In the genomic region with DNA sequence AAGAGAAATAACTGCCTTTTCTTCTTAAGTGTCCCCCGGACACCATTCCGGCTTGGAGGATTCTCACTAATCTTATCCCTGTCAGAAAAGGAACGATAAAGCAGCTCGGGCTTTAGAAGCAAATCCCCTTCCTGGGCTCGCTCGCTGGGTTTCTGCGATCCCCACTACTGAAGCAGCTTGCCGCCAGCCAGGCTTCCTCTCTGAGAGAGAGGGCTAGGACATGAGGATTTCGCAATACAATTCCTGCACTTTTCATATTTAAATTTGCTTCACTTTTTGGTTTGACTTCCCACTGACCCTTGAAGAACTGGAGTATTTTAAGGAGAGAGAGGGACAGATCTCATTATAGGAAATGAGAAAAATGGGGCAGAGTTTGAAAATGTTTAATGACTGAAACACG, we compare ENCODE assay signal across 15 mouse cellular contexts.
DNase-seq lines count a peak whose midpoint lies in the region; ATAC-seq lines count a peak whose summit lies in the region.
"Had no signal": no experiment of that assay in that cellular context is flagged by ENCODE, and none has a peak within 500 bp of the region (broad histone marks: within the 10 kb centered on the region; RNA-seq: fewer than 3 reads in every experiment).

No protein-coding gene starts in this region.

- 0 out of 2 replicates have a peak overlapping the region, but pooled peaks have one; percentile 7 for H3K4me3 ChIP-seq in midbrain, embryonic 12.5 days
- H3K4me3 ChIP-seq: heart, embryonic 10.5 days; hindbrain, embryonic 10.5 days; intestine, embryonic 15.5 days; liver, embryonic 12.5 days had no signal

- no peaks in the 10 kb centered on the region for H3K9me3 ChIP-seq in midbrain, embryonic 12.5 days
- H3K9me3 ChIP-seq: heart, embryonic 10.5 days; hindbrain, embryonic 10.5 days; intestine, embryonic 15.5 days; liver, embryonic 12.5 days had no signal

- ATAC-seq in midbrain, embryonic 12.5 days (ENCODE audit: low FRiP score, low read depth) = no peak
- ATAC-seq: CD4-positive, CD25-positive, alpha-beta regulatory T cell, adult 4 months; intestine, embryonic 15.5 days; liver, embryonic 12.5 days had no signal

- DNase-seq in kidney, postnatal 10 days = peak; percentile 20
- no peak for DNase-seq in kidney, adult 18-20 months
- peak; percentile 46 for DNase-seq in retina, postnatal 1 day
- DNase-seq in retina, embryonic 14.5 days (ENCODE audit: low spot score) = no peak
- DNase-seq in natural killer cell, adult 2 months (ENCODE audit: low spot score in 2 of 2) = no peak
- no peak for DNase-seq in gastrocnemius, postnatal 4 days (ENCODE audit: low spot score in 2 of 2)
- DNase-seq: cerebellum, adult 11 months; layer of hippocampus, adult 9-11 months had no signal

- H3K4me2 ChIP-seq in midbrain, embryonic 12.5 days (replicated peaks) = peak overlapping the region; percentile 23
- H3K4me2 ChIP-seq: intestine, embryonic 15.5 days; liver, embryonic 12.5 days had no signal

- 0 out of 2 replicates have a peak overlapping the region, but pooled peaks have one; percentile 15 for H3K9ac ChIP-seq in midbrain, embryonic 12.5 days (replicated peaks)
- H3K9ac ChIP-seq: intestine, embryonic 15.5 days; liver, embryonic 12.5 days had no signal

- WGBS in midbrain, embryonic 12.5 days = 7% methylated on average over 10 of the region's 10 CpGs

- H3K27ac ChIP-seq in midbrain, embryonic 12.5 days (replicated peaks) = no peak overlapping the region
- H3K27ac ChIP-seq: heart, embryonic 10.5 days; hindbrain, embryonic 10.5 days; intestine, embryonic 15.5 days; kidney, postnatal 0 days; liver, embryonic 12.5 days had no signal

- H3K27me3 ChIP-seq in midbrain, embryonic 12.5 days = peaks cover 50% of the 10 kb centered on the region

- no peaks in the 10 kb centered on the region for H3K36me3 ChIP-seq in midbrain, embryonic 12.5 days
- H3K36me3 ChIP-seq: heart, embryonic 10.5 days; hindbrain, embryonic 10.5 days; intestine, embryonic 15.5 days; liver, embryonic 12.5 days had no signal

- peaks cover 19% of the 10 kb centered on the region for H3K4me1 ChIP-seq in midbrain, embryonic 12.5 days
- H3K4me1 ChIP-seq: liver, embryonic 12.5 days had no signal

Comparison
In these comparisons a context has a peak if more than half of its experiments do, and no peak if none do; other contexts are left out.
1. DNase-seq: peak in kidney, postnatal 10 days (single experiment) and retina, postnatal 1 day (single experiment); none in kidney, adult 18-20 months (single experiment), retina, embryonic 14.5 days (single experiment), natural killer cell, adult 2 months (0 of 2) and gastrocnemius, postnatal 4 days (0 of 2).